Mouse (Mus musculus): ENCODE results near the gene Dnaja3.
A peak's percentile ranks its signal among the peaks of the same experiment; 100 is the strongest.
"Not testable (repeated sequence)": the region's sequence is repeated elsewhere in the genome, so short reads cannot be mapped to it uniquely, and the experiment has no call there.

Dnaja3 gene

DNA sequence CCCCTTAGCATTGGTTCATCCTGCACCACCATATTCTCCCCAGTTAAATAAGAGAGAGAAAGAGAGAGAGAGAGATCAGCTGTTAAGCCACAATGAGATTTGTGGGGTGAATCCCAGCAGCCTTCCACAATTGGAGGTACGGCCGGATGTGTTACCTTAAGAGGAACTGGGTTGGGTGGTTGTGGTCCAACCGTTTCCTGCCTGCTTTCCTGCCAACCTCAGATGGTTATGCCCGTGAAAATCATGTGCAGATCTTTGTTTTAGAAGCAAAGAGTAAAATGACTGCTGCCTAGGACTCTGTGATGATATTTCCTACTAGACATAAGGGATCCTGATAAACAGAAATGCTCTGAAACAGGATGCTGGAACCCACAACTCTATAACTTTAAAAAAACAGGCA is 34.3 kb downstream of the Dnaja3 start:
- no peak for DNase-seq

GRCm38 (mm10) chr16:4676836-4677235 is 37.0 kb downstream of the Dnaja3 start:
- DNase-seq = no peak

- no peak for DNase-seq
These were observed 38.3 kb downstream of the Dnaja3 start for GRCm38 (mm10) chr16:4678080-4678479.

DNA sequence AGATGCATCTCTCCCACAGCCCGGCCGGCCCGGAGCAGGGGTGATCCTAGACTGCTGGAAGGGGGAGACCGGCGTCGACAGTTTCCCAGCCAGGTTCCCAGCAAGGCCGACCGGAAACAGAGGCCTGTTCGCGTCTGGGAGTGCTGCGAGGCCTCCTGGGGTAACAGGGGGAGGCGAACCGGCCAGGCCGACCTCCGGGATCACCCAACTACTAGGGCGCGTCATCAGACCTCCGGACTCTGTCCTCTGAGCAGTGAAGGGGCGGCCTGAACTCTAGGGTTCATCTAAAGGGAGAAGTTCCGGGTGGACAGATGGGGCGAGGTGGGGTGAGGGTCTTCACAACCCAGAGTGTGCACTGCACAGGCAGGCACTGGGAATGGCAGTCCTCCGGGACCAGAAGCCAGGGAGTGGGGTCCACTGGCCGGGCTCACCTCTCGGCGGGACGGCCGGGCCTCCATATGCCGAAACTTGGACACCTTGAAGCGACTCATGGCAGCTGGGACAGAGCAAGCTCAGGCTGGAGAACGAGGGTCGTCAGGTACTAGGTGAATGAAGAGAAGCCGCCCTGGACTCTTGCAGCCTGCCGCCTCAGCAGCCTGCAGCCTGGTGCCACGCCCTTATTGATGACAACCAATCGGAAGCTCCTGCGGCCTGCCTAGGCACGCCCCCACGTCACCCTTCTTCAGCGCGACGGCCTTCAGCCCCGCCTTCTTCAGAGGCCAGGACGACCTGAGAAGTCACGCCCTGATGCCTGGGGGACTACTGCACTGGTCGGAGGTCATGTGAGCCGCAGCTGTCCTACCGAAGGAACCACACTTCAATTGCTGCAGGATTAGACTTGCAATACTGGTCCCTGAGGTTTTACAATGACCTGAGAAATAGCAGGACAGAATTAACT is 39.6 kb downstream of the Dnaja3 start, which contains the start of gene Coro7:
Coro7 (minus strand) TSS at position 657 of the 898 bp plus-strand sequence.
- DNase-seq = peak; percentile 90 to 95

- not testable (repeated sequence) for DNase-seq
These were observed 41.2 kb downstream of the Dnaja3 start for GRCm38 (mm10) chr16:4680922-4681455.

DNA sequence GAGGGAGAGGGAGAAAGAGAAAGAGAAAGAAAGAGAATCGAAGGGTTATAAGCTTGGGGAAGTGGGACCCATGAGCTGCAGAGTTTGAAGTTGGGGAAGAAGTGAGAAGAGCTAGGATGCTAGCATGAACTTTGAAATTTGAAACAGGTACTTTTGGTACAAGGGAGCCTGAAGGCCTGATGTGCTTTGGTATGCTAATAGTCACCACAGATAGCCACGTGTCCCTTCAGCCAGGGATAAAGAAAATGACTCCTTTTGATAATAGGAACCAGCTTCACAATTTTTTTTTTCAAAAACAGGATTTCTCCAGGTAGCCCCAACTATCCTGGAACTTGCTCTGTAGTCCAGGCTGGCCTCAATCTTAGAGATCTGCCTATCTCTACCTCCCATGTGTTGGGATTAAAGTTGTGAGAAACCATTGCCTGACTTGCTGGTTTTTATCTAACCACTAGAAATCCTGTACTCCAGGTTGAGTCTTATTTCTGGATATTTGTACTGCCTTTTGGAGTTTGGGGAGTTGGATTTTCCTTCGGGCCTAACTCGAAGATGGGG is 42.9 kb downstream of the Dnaja3 start:
- no peak for DNase-seq

GRCm38 (mm10) chr16:4683193-4683580 is 43.4 kb downstream of the Dnaja3 start:
- no peak for DNase-seq

GRCm38 (mm10) chr16:4683581-4684456 is 44.0 kb downstream of the Dnaja3 start:
- DNase-seq = peak; percentile 98

DNA sequence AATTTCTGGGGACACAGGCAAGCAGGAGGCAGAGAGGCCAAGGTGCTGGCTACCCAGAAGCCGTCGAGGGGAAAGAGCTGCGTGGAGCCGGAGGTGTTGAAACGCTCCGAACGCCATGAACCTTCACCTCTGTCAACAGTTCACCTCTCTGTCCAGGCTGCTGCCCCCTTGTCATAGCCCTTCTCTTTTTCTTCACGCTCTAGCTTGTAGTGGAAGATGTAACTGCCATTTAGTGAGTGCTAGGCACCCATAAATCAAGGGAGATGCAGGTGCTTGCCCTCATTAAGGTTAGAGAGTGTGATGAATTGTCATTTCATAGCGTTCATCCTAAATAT is 44.6 kb downstream of the Dnaja3 start:
- no peak for DNase-seq

DNA sequence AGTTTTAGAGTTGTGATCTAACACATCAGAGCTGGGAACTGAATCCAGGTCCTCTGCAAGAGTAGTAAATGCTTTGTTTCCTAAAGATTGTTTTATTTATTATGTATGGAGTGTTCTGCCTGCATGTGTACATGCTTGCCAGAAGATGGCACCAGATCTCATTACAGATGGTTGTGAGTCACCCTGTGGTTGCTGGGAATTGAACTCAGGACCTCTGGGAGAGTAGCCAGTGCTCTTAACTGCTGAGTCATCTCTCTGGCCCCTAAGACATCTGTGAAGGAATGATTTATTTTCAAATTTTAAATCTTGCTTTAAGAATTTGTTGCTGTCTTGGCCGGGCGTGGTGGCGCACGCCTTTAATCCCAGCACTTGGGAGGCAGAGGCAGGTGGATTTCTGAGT is 49.6 kb downstream of the Dnaja3 start:
- DNase-seq = not testable (repeated sequence)

DNA sequence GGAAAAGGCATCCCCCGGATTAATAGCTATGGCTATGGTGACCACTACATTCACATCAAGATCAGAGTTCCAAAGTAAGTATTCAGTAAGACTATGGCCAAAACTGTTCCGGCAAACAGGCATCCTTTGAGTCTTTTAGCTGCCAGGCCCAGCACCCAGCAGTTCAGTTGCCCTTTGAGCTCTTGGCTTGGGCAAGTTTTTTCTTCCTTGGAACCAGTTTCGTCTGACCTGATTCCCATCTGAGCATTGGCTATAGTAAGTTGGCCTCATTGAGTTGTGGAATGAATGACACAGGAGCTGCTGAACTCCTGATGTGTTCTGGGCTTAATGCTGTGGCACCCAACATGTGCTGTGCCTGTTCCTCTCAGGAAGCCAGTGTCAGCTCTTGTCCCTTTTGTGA is 61.4 kb downstream of the Dnaja3 start:
- DNase-seq = no peak

DNA sequence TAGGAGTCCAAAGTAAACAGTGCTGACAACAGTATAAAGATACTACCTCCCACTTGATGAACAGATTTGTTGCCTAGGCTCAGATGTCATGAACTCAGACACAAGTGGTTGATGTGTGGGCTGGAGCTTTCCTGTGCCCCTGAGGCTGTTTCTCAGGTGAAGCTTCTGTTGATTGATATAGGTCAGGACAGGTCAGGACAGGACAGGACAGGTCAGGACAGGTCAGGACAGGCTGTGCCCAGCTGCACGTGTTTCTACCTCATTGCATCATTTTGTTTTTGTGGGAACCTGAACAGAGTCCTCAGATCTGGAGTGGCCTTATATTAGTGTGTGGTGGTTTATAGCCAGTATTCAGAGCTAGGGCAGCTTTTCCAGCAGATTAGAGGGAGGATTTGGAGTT is 62.9 kb downstream of the Dnaja3 start:
- no peak for DNase-seq

DNA sequence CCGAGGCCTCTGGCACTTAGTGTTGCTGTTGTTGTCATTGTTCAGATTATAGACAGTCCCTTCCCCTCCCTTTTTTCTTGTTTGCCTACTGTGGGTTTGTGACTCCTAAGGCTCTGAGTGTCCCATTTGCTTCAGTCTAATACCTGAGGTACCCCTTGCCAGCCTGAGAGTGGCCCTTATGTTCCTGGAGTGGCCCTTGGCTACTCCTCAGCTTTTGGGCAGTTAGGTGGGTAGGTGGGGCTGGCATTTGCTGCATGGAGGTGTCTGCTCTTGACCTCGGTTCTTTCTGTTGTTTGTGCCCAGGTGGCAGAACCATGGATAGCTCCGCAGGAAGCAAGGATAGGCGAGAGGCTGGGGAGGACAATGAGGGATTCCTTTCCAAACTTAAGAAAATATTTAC is 65.8 kb downstream of the Dnaja3 start:
- no peak for DNase-seq

GRCm38 (mm10) chr16:4711173-4711572 is 71.4 kb downstream of the Dnaja3 start:
- DNase-seq = no peak

GRCm38 (mm10) chr16:4713861-4714710 is 74.3 kb downstream of the Dnaja3 start:
- no peak for DNase-seq

DNA sequence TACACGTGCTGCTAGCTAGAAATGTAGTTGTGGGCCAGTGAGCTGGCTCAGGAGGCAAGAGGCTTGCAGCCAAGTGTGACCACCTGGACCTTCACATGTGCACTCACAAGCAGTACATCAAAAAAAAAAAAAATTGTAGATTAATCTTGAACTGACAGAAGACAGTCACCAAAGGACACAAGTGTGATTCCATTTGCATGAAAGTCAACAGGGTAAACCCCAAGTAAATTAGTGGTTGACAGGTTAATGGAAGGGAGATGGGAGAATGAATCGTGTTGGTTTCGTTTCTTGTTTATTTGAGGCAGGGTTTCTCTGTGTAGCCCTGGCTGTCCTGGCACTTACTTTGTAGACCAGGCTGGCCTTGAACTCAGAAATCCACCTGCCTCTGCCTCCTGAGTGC is 78.1 kb downstream of the Dnaja3 start:
- DNase-seq = no peak

DNA sequence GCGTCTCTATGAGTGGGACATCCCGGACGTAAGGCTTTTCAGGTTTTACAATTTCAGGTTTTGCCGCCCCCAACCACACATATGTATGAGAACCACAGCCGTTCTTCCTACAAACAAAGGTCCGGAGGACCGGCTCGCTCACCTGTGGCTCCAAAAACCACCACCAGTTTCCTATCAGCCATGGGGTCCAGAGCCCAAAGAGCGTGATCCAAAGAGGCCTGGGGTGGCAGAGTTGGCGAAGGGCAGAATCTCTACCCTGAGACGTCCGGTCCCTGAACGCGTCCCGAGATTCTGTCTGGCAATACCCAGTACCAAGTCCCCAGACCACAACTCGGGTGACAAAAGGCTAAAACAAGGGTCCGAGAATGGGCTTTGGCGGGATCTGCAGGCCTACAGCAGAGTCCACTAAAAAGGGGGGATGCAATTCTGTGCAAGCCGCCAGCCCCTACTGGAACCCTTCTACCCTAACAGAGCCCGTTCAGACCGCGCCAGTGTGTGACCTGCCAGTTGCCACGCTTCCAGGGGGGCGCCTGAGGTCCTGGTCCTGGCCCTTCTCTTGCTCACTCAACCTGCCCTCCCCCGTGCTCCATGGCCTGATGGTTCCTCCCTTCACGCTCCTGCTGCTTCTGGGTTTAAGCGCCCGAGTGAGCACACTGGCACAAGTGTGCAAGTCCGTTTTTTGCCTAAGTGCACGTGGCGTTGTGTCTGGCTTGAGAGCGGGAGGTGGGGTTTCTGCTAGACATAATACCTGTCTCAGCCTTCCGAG is 79.1 kb downstream of the Dnaja3 start, which contains the start of gene Nmral1:
Nmral1 (minus strand) TSS at position 604 of the 766 bp plus-strand sequence.
- DNase-seq = peak; percentile 77 to 86

- DNase-seq = no peak
These were observed 82.5 kb downstream of the Dnaja3 start for GRCm38 (mm10) chr16:4722128-4722914.

DNA sequence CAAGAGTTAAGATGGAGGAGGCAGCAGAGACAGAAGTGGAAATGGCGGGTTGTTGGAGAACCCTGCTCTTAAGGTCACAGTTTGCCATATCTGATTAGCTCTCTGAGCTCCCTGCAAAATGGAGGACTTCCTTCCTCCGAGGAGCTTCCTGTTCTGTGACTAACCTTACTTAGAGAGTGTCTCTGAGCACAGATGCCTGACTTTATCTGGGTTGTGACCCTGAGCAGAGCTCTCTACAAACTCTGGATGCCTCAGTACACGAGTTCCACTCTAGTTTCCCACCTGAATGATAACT is 83.1 kb downstream of the Dnaja3 start:
- no peak for DNase-seq

DNA sequence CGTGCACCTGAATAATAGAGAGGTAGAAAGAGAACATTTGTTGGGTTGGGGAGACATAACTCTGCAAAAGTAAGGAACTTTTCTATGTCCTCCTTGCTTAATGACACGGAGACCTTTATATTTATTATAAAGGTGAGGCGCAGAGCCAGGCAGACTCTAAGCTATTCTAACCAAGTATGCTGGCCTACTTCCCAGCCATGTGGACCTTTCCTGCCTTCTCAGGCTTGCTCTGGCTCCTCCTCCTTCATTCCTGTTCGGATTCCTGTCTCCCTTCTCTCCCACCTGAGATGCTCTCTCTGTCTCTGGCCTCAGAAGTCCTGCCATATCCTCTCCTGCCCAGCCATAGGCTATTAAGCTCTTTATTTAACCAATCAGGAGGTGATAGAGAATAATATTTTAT is 85.5 kb downstream of the Dnaja3 start:
- DNase-seq = no peak

Data from kidney, postnatal 4 days (tissue).